Mouse (Mus musculus): ENCODE results near the gene 4930503B20Rik.

GRCm38 (mm10) chr3:146659321-146659720, 8.2 kb upstream of the 4930503B20Rik start:
- TF ChIP-seq CTCF (IDR thresholded peaks at IDR 0.05) (no peak), EP300 (IDR thresholded peaks at IDR 0.05) (no peak)

All from lung, postnatal 0 days (tissue).